Mouse (Mus musculus): Measurements from ENCODE around the gene Cdh23. TPM values are rescaled to one million over a fixed set of nuclear protein-coding genes. Genes with fewer than 3 reads are reported as not detected.
A peak's percentile ranks its signal among the peaks of the same experiment; 100 is the strongest.

The Cdh23 gene
- polyA plus RNA-seq, 1 experiment from 2014 or later = 0.44 TPM

DNA sequence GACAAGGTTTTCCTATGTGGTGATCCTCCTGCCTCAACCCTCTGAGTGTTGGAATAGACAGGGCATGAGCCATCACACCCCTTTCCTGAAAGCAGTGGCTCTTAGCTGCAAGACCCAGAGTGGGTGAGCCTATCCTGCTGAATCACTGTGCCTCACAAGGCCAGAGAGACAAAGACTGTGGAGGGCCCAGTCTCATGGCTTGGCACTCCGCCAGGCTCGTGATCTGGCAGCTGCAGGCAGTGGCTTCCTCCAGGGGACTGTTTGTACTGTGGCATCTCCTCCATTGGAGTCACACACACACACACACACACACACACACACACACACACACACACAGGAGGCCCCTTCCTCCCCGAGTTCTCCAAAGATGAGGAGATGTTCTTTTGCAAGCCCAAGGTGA lies 433.9 kb downstream of the Cdh23 start:
- H3K4me1 ChIP-seq (replicated peaks) = peaks cover 17% of the 10 kb centered on the region; the same call in 1 of the 2 replicates
- ATAC-seq = peak; percentile 90
- peak overlapping the region; percentile 46; the same call in 1 of the 2 replicates for H3K27ac ChIP-seq
- no peaks in the 10 kb centered on the region for H3K27me3 ChIP-seq (replicated peaks)
- H3K9me3 ChIP-seq = no peaks in the 10 kb centered on the region
- no peak overlapping the region for H3K4me2 ChIP-seq (replicated peaks)
- no peak overlapping the region for H3K9ac ChIP-seq
- no peak overlapping the region for H3K4me3 ChIP-seq (replicated peaks)
- H3K36me3 ChIP-seq = no peaks in the 10 kb centered on the region
- WGBS = 20% methylated on average over 3 of the region's 3 CpGs

- Histone ChIP-seq H3K27ac (peak overlapping the region; percentile 7; the same call in 1 of the 2 replicates), H3K4me1 (replicated peaks) (peaks cover 25% of the 10 kb centered on the region; the same call in 1 of the 2 replicates), H3K36me3 (no peaks in the 10 kb centered on the region), H3K9me3 (no peaks in the 10 kb centered on the region), H3K9ac (no peak overlapping the region), H3K27me3 (replicated peaks) (no peaks in the 10 kb centered on the region), H3K4me2 (replicated peaks) (no peak overlapping the region), H3K4me3 (replicated peaks) (no peak overlapping the region)
- ATAC-seq = no peak
- 48% methylated on average over 5 of the region's 5 CpGs for WGBS
Measured at GRCm38 (mm10) chr10:60261530-60261929, 434.8 kb downstream of the Cdh23 start.

DNA sequence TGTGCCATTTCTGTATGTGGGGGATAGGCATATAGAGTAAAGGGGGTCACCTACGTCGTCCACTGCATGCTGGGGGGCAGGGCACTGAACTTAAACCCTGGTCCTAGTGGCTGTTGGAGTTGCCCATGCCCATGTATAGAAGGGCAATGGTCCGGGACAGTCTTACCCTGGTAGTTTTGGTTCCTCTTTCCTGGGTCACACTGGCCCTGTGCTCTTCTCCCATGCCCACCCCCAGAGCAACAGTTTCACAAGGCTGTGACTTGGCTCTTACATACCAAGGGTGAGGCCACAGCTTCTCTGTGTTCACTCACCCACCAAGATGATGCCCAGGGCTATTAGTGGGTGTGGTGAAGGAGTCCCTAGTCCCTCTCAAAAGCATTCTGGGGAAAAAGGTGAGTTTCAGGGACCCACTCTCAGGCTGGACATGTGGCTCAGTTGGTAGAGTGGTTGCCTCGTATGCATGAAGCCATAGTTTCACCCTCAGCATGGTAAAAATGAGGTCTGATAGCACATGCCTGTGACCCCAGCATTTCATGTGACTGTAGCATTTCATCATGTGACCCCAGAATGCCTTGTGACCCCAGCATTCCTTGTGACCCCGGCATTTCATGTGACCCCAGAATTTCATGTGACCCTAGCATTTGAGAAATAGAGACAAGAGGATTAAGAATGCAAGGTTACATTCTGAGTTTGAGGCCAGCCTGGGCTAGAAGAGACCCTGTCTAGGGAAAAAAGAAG lies 435.6 kb downstream of the Cdh23 start:
- 87% methylated on average over 5 of the region's 5 CpGs for WGBS
- ATAC-seq = no peak

DNA sequence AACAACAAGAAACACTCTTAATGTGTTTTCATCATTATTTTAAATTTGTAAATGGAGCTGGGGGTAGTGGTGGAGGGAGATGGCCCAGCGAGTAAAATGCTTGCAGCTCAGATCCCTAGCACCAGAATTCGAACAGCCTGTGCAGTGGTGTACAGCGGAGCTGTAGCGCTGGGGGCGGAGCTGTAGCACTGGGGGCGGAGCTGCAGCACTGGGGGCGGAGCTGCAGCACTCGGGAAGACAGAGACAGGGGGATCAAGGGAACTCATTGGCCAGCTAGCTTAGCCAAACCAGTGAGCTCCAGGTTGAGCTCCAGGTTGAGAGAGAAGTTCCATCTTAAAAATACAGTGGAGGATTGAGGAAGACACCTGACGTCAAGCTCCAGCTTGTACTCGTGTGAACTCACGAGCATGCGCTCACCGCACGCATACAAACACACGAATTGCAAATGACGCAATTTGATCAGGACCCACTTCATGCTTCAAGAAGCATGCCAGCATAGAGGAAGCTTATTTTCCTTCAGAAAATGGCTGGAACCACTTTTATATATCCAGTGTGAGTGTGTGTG lies 438.9 kb downstream of the Cdh23 start:
- Histone ChIP-seq H3K4me2 (replicated peaks) (no peak overlapping the region), H3K9me3 (no peaks in the 10 kb centered on the region), H3K27me3 (replicated peaks) (no peaks in the 10 kb centered on the region), H3K9ac (no peak overlapping the region), H3K4me1 (replicated peaks) (peaks cover 17% of the 10 kb centered on the region; the same call in 1 of the 2 replicates), H3K4me3 (replicated peaks) (no peak overlapping the region), H3K36me3 (no peaks in the 10 kb centered on the region), H3K27ac (peak overlapping the region; percentile 77)
- 67% methylated on average over 16 of the region's 16 CpGs for WGBS
- peak; percentile 59 for ATAC-seq

More for the DNA sequence above, 435.6 kb downstream of the Cdh23 start:
- Histone ChIP-seq H3K36me3 (no peaks in the 10 kb centered on the region), H3K27me3 (replicated peaks) (no peaks in the 10 kb centered on the region), H3K4me1 (replicated peaks) (peaks cover 27% of the 10 kb centered on the region; the same call in 1 of the 2 replicates), H3K4me2 (replicated peaks) (no peak overlapping the region), H3K4me3 (replicated peaks) (no peak overlapping the region), H3K27ac (no peak overlapping the region), H3K9ac (no peak overlapping the region), H3K9me3 (no peaks in the 10 kb centered on the region)

DNA sequence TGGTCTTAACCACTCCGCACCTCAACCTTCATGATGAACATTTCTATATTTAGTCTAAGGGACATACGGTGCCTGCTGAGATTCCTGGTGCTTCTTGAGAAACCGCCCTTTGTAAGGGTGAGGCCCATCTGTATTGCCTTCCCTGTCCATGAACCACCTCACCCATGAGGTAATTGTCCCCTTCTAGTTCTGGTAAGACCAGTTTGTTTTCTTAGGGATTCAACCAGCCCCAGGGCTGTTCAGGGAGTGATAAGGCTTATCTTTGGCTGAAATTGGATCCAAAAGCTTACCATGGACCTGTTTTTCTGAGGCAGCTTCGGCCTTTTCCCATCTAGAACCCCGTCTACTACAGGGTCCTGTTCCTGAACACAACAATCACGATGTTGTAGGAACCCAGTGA lies 440.2 kb downstream of the Cdh23 start:
- ATAC-seq = peak; percentile 80
- no peak overlapping the region; the same call in 1 of the 2 replicates for H3K4me2 ChIP-seq (replicated peaks)
- no peaks in the 10 kb centered on the region for H3K27me3 ChIP-seq (replicated peaks)
- H3K9ac ChIP-seq = no peak overlapping the region
- H3K36me3 ChIP-seq = no peaks in the 10 kb centered on the region
- 54% methylated on average over 6 of the region's 6 CpGs for WGBS
- no peaks in the 10 kb centered on the region for H3K9me3 ChIP-seq
- H3K27ac ChIP-seq = peak overlapping the region; percentile 77
- no peak overlapping the region for H3K4me3 ChIP-seq (replicated peaks)
- H3K4me1 ChIP-seq (replicated peaks) = 0 out of 2 replicates have a peak, but pooled peaks cover 13% of the 10 kb centered on the region

Other genes starting within 250 kb of the Cdh23 start
- 9.1 and 11.1 TPM in 2 replicates for gene Slc29a3, start 56.3 kb upstream of the Cdh23 start, polyA plus RNA-seq (2015; fragmentation: Nextera tagmentation; extraction: Ambion mirVana)
- gene Unc5b, start 135.1 kb upstream of the Cdh23 start, polyA plus RNA-seq (2015; fragmentation: Nextera tagmentation; extraction: Ambion mirVana) = 4.6 and 5.1 TPM in 2 replicates

All from intestine, embryonic 15.5 days (tissue).